Mouse (Mus musculus): ENCODE results near the gene Map2k4. TPM values are rescaled to one million over a fixed set of nuclear protein-coding genes. Genes with fewer than 3 reads are reported as not detected.

Map2k4 gene
- 41.6 TPM for polyA plus RNA-seq (2017; shearing (Covaris generic))

DNA sequence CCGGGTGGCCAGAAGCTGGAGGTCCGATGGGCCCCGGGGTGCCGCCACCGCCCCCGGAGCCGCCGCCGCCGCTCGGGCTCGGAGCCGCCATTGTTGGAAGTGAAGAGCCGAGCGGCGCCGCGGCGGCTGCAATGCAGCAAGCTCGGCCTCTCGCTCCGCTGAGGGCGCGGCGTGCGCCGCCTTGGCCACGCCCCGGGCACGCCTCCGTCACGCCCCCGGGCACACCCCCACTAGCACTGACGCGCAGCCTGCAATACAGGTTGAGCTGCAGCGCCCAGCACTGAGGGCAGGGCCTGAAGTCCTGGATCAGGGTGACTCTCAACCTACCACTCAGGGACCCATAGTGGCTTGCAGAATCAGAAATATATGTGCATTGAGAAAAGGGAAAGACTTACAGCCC lies at the start of gene Map2k4:
Gene Map2k4 (minus strand): TSS at position 144 of the 400 bp plus-strand sequence.

GRCm38 (mm10) chr11:65806909-65807504 lies 18.9 kb upstream of the Map2k4 start, which contains the start of gene Zkscan6:
Gene Zkscan6, plus strand, starts transcription at chr11:65807175.

Other genes with a start within 250 kb of the Map2k4 start
- gene Zkscan6, start 18.9 kb upstream of the Map2k4 start, polyA plus RNA-seq (2017; shearing (Covaris generic)) = 28.7 TPM

Measured in naive thymus-derived CD4-positive, alpha-beta T cell, adult 5 months (primary cell).